Mouse (Mus musculus) limb, embryonic 11.5 days (tissue): Measurements from ENCODE around the gene Alb. TPM values are rescaled to one million over a fixed set of nuclear protein-coding genes. Genes with fewer than 3 reads are reported as not detected.

Experiments
- ATAC-seq: fragments of 200-750 bp; cut with Nextera tagmentation; 2 replicates; pipeline ENCODE4 v1.8.0; 2017; ENCODE audit warnings: low read depth; ENCODE audit not compliant: insufficient number of reproducible peaks, low FRiP score, low TSS enrichment
- DNase-seq: peaks from one replicate; pipeline ENCODE4 v3.0.0-alpha.2; 2015; ENCODE audit warnings: low spot score
- H3K27ac ChIP-seq: fragments of 300-500 bp; sonication (generic); replicated peaks from 2 replicates; pipeline ENCODE4 v1.5.1; 2014; ENCODE audit warnings: low read depth, mild to moderate bottlenecking, low read length
- H3K27me3 ChIP-seq: fragments of 300-500 bp; sonication (generic); 2 replicates; pipeline ENCODE4 v1.6.1; 2014; ENCODE audit warnings: mild to moderate bottlenecking, low read length, mixed read lengths; ENCODE audit not compliant: control insufficient read depth, insufficient read depth
- H3K36me3 ChIP-seq: fragments of 300-500 bp; sonication (generic); 2 replicates; pipeline ENCODE4 v1.6.1; 2014; ENCODE audit warnings: mild to moderate bottlenecking, low read length, moderate library complexity, mixed read lengths; ENCODE audit not compliant: control insufficient read depth, insufficient read depth
- H3K4me1 ChIP-seq: fragments of 300-500 bp; sonication (generic); 2 replicates; pipeline ENCODE4 v1.6.1; 2014; ENCODE audit warnings: low read length, mixed read lengths; ENCODE audit not compliant: control insufficient read depth, insufficient read depth
- H3K4me2 ChIP-seq: fragments of 300-500 bp; sonication (generic); 2 replicates; pipeline ENCODE4 v1.6.1; 2014; ENCODE audit warnings: low read depth, mild to moderate bottlenecking, moderate library complexity; ENCODE audit not compliant: severe bottlenecking
- H3K4me3 ChIP-seq: fragments of 300-500 bp; sonication (generic); 2 replicates; pipeline ENCODE4 v1.5.1; 2014; ENCODE audit warnings: low read depth, low read length
- H3K9ac ChIP-seq: fragments of 300-500 bp; sonication (generic); 2 replicates; pipeline ENCODE4 v1.6.1; 2014; ENCODE audit warnings: mild to moderate bottlenecking, low read length
- H3K9me3 ChIP-seq: fragments of 300-500 bp; sonication (generic); 2 replicates; pipeline ENCODE4 v1.6.1; 2016; ENCODE audit warnings: low read length; ENCODE audit not compliant: control insufficient read depth
- whole genome bisulfite sequencing: fragments of 180-500 bp; shearing (Covaris S2); extraction: QIAGEN DNeasy Blood & Tissue Kit; methylation state at CpG from one replicate; pipeline ENCODE4 v1.1.7; 2014; 5-methylcytosine and 5-hydroxymethylcytosine counted together
- polyA plus RNA-seq: library from polyadenylated mRNA; unstranded; fragments of >200 nt; fragmentation: Nextera tagmentation; extraction: Ambion mirVana; gene quantifications from 2 replicates; pipeline ENCODE4 v1.2.1, GENCODE M21; 2014

Alb gene
- polyA plus RNA-seq, 1 experiment from 2014 or later = 0.93 TPM

GRCm38 (mm10) chr5:90477308-90478140 lies 16.8 kb downstream of the Alb start:
- Histone ChIP-seq H3K4me1 (no peaks in the 10 kb centered on the region), H3K27ac (no peak overlapping the region), H3K27me3 (no peaks in the 10 kb centered on the region), H3K9me3 (no peaks in the 10 kb centered on the region), H3K36me3 (no peaks in the 10 kb centered on the region), H3K4me3 (no peak overlapping the region), H3K4me2 (no peak overlapping the region), H3K9ac (no peak overlapping the region)
- WGBS = 61% methylated on average over 7 of the region's 7 CpGs
- ATAC-seq (no peak), DNase-seq (no peak)

- Histone ChIP-seq H3K27ac (no peak overlapping the region), H3K9ac (no peak overlapping the region), H3K36me3 (no peaks in the 10 kb centered on the region), H3K4me1 (no peaks in the 10 kb centered on the region), H3K9me3 (no peaks in the 10 kb centered on the region), H3K4me3 (no peak overlapping the region), H3K4me2 (no peak overlapping the region), H3K27me3 (no peaks in the 10 kb centered on the region)
- no peak for DNase-seq
- WGBS = 95% methylated on average over 1 of the region's 1 CpGs
- no peak for ATAC-seq
Measured at GRCm38 (mm10) chr5:90478886-90479285, 18.2 kb downstream of the Alb start.

GRCm38 (mm10) chr5:90485597-90485996 lies 24.9 kb downstream of the Alb start:
- no peak overlapping the region for H3K4me3 ChIP-seq
- ATAC-seq (no peak), DNase-seq (no peak)
- H3K9me3 ChIP-seq = no peaks in the 10 kb centered on the region
- H3K27me3 ChIP-seq = no peaks in the 10 kb centered on the region
- no peak overlapping the region for H3K4me2 ChIP-seq
- 92% methylated on average over 7 of the region's 7 CpGs for WGBS
- no peak overlapping the region for H3K27ac ChIP-seq
- no peaks in the 10 kb centered on the region for H3K4me1 ChIP-seq
- no peak overlapping the region for H3K9ac ChIP-seq
- no peaks in the 10 kb centered on the region for H3K36me3 ChIP-seq

GRCm38 (mm10) chr5:90488323-90488722 lies 27.6 kb downstream of the Alb start:
- Histone ChIP-seq H3K9ac (no peak overlapping the region), H3K4me2 (no peak overlapping the region), H3K36me3 (no peaks in the 10 kb centered on the region), H3K9me3 (no peaks in the 10 kb centered on the region), H3K27ac (no peak overlapping the region), H3K4me1 (no peaks in the 10 kb centered on the region), H3K4me3 (no peak overlapping the region), H3K27me3 (no peaks in the 10 kb centered on the region)
- WGBS = 85% methylated on average over 7 of the region's 7 CpGs
- ATAC-seq (no peak), DNase-seq (no peak)

GRCm38 (mm10) chr5:90490518-90490917 lies 29.8 kb downstream of the Alb start, which contains the start of gene Afp:
Gene Afp, plus strand, starts transcription at chr5:90490737.
- Histone ChIP-seq H3K4me2 (no peak within 1 kb of the TSS), H3K4me3 (no peak within 1 kb of the TSS), H3K9me3 (no peaks in the 10 kb centered on the region), H3K27ac (no peak within 1 kb of the TSS), H3K27me3 (no peaks in the 10 kb centered on the region), H3K9ac (no peak within 1 kb of the TSS), H3K36me3 (no peaks in the 10 kb centered on the region), H3K4me1 (no peaks in the 10 kb centered on the region)
- DNase-seq (no peak), ATAC-seq (no peak)
- 90% methylated on average over 7 of the region's 7 CpGs for WGBS

GRCm38 (mm10) chr5:90492440-90492839 lies 31.7 kb downstream of the Alb start:
- H3K36me3 ChIP-seq = no peaks in the 10 kb centered on the region

GRCm38 (mm10) chr5:90494308-90494707 lies 33.6 kb downstream of the Alb start:
- no peaks in the 10 kb centered on the region for H3K4me1 ChIP-seq
- no peaks in the 10 kb centered on the region for H3K9me3 ChIP-seq
- no peak for ATAC-seq
- H3K27me3 ChIP-seq = no peaks in the 10 kb centered on the region
- H3K4me2 ChIP-seq = no peak overlapping the region
- no peak for DNase-seq
- no peak overlapping the region for H3K9ac ChIP-seq
- no peaks in the 10 kb centered on the region for H3K36me3 ChIP-seq
- 92% methylated on average over 4 of the region's 4 CpGs for WGBS
- no peak overlapping the region for H3K27ac ChIP-seq
- no peak overlapping the region for H3K4me3 ChIP-seq

More at GRCm38 (mm10) chr5:90492440-90492839, 31.7 kb downstream of the Alb start:
- Histone ChIP-seq H3K4me2 (no peak overlapping the region), H3K9ac (no peak overlapping the region), H3K27ac (no peak overlapping the region), H3K4me1 (no peaks in the 10 kb centered on the region), H3K9me3 (no peaks in the 10 kb centered on the region), H3K27me3 (no peaks in the 10 kb centered on the region), H3K4me3 (no peak overlapping the region)
- DNase-seq (no peak), ATAC-seq (no peak)
- WGBS = 83% methylated on average over 9 of the region's 9 CpGs

- no peaks in the 10 kb centered on the region for H3K9me3 ChIP-seq
- H3K36me3 ChIP-seq = no peaks in the 10 kb centered on the region
- DNase-seq = no peak
- no peak overlapping the region for H3K9ac ChIP-seq
- no peaks in the 10 kb centered on the region for H3K4me1 ChIP-seq
- H3K27me3 ChIP-seq = no peaks in the 10 kb centered on the region
- no peak for ATAC-seq
- 85% methylated on average over 7 of the region's 7 CpGs for WGBS
- no peak overlapping the region for H3K4me2 ChIP-seq
- no peak overlapping the region for H3K4me3 ChIP-seq
- no peak overlapping the region for H3K27ac ChIP-seq
Measured at GRCm38 (mm10) chr5:90499509-90499908, 38.8 kb downstream of the Alb start.
